Mouse (Mus musculus): ENCODE measurements at regions not wholly inside any gene's neighbourhood (a gene's known extent, or its start where the extent isn't known, plus 50 kb on each side); places are given as distances from the start of the nearest gene placed in this dataset.
A peak's percentile ranks its signal among the peaks of the same experiment; 100 is the strongest.
"Not testable (repeated sequence)": the region's sequence is repeated elsewhere in the genome, so short reads cannot be mapped to it uniquely, and the experiment has no call there.

DNA sequence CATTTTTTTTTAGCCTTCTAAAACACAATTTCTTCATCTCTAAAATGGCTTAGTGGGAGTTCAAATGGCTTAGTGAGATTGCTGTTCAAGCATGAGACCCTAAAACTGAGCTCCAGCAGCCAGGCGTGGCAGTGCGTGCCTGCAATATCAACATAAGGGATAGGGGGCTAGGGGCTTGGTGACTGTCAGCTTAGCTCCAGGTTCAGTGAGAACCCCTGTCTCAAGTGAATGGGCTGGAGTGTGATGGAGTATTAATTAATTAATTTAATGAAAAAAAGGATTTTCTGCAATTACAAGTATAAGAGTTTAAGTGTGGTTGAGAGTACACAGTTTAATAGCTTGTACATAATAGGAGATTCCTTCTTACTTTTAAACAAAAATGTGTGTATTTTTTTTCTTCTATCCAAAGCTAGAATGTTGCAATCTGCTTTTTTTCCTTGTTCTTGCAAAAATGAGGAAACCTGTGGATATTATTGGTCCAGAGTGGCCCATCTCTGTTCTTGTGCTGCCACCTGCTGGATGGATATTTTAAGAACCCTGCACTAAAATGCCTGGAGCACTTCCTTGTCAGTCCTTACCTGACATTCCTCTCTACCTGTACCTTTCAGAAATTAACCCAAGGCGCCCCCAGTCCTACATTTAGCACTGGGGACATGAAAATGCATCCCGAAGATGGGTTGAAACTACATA lies 54.0 kb upstream of the Usp47 start:
- DNase-seq (ENCODE audit: low spot score), result peak; percentile 81

DNA sequence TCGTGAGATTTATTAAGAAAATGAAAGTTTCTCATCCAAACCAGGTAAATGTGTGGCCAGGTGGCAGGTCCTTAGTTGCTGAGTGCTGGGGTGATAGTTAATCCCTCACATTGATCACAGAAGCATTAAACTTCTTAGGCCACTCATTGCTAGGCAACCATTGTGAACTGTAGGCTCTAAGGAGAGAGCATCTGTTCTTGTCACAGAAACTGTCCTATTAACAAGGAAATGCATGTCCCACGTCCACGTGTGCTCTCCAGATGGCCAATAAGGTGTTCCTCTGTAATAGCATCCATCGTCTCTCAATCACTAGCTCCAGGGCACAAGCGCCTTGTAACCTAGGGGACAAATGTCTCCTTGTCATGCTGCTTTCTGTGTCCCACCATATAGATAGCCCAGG lies 55.0 kb upstream of the Usp47 start:
- peak; percentile 8 for DNase-seq (ENCODE audit: low spot score)

DNA sequence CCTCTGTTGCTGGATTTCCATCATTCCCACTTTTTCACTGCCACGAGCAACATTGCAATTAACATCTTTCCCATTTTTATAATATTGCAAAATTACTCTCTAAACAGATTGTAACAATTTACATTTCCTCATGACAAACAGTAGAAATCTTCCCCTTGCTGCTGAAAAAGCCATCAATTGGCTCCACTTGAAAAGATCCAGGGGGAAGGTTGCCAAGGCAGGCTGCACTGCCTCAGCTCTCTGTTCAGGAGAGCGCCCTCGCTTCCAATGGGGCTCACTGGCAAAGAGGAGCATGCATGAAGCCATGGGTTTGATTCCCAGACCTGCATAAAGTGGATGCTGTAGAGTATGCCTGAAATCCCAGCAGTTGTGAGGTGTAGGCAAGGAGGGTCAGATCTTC lies 56.6 kb upstream of the Usp47 start:
- no peak for DNase-seq (ENCODE audit: low spot score)

DNA sequence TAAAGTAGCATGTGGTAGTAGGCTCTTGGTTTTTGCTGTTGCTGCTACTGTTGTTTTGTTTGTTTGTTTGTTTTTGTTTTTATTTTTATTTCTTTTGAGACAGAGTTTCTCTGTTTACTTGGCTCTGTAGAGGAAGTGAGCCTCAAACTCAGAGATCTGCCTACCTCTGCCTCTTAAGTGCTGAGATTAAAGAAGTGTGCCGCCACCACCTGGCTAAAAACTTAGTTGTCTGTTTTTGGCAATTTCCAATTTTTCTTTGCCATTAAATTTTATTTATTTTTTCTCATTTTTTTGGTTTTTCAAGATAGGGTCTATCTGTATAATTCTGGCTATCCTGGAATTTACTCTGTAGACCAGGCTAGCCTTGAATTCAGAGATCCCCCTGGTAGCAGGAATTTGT lies 59.3 kb upstream of the Usp47 start:
- DNase-seq (ENCODE audit: low spot score), result no peak

DNA sequence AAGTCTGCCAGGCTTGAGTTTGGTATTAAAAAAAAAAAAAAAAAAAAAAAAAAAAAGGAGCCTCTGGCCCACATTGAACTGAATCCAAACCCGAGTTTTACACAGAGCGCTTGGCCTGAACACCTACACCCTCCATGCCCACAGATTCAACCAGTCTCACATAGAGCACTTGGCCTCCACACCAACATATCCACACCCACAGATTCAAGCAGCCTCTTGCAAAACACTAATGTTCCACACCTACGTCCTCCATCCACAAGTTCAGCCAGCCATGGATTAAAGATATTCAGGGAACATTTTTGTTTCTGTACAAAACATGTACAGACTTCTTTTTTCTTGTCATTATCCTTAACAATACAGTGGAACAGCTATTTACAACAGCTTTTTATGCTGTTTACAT lies 63.3 kb upstream of the Usp47 start:
- no peak for DNase-seq (ENCODE audit: low spot score)

DNA sequence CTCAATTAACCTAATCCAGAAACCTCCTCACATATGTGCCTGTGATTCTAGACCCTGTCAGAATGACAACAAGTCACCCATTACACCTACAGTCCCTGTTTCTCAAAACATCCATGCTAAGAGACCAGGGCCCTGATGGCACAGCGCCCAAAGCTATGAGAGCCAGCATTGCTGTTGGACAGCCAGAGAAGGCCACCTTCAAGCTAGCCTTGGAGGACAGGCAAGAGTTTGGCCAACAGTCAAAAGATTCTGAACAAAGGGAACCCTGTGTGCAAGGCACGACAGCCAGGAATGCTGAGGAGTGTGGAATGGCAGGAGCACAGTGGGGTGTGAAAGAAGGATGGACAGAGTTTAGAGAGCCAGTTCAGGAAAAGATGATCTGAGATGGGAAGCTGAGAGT lies 66.6 kb upstream of the Usp47 start:
- DNase-seq (ENCODE audit: low spot score), result no peak

DNA sequence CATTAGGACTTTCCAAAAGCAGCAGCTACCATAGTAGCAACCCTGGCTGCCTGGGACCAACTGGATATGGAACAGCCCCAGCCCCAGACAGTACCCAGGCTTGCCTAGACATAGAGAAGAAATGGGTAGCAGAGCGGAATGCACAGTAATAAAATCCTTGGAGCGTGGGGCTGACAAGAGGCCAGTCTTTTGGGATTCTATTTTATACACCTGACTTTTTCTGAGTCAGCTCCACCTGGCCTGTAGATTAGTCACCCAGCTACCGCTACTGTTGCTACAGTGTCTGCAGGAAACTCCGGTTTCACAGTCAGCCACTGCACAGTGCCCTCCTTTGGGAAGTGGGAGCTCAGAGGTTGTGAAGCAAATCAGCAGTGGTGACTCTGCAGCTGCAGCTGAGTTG lies 83.7 kb upstream of the Usp47 start:
- no peak for DNase-seq (ENCODE audit: low spot score)

DNA sequence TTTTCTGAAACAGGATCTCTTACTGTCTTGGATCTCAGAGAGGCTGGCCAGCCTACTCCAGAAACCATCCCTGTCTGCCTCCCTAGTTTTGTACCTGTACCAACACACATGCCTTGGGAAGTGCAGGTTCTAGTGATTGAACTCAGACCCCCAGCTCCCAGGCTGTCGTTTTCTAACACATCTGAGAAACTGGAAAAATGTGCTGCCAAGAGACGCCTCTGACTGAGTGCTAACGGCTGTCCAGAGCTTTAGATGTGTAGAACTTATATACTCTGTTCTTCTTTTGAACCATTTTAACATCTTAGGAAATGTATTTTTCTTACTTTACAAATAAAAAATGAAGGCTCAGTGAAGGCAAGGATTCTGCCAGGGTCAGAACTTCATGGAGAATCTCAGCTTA lies 85.8 kb upstream of the Usp47 start:
- DNase-seq (ENCODE audit: low spot score), result no peak

DNA sequence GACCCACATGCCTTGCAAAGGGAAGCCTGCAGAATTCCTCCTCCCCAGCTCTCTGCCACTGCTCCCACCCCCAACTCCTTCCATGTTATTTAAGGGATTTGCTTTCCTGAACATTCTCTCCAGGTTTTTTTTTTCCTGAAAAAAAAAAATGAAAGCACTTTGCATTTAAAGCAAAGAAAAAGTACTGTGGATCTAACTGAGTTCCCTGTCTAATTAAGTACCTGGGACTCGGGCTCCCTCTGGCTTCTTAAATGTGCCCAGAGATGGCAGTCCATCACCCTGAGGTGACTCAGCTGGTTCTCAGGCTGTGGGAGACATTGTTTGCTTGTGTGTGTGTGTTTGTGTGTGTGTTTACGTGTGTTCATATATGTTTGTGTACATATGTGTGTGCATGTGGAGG lies 86.2 kb upstream of the Usp47 start:
- DNase-seq (ENCODE audit: low spot score), result no peak

DNA sequence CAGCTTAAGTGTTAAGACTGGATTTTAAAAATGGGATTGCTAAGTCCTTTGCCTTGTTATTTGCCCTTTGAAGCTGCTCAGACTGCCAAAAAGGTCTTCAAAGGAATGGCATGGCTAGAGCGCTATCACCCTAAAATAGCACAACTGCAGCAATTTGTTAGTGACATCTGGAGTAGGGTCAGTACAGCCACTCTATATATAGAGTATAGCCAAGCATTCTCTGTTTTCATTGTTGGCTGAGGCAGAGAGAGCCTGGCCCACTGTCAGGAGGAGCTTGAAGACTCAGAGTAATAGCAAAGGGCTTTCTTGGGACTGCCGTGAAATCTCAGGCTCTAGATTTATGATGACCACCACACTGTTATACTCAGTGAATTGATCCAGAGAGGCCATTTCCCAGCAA lies 90.6 kb upstream of the Usp47 start:
- DNase-seq (ENCODE audit: low spot score), result no peak

DNA sequence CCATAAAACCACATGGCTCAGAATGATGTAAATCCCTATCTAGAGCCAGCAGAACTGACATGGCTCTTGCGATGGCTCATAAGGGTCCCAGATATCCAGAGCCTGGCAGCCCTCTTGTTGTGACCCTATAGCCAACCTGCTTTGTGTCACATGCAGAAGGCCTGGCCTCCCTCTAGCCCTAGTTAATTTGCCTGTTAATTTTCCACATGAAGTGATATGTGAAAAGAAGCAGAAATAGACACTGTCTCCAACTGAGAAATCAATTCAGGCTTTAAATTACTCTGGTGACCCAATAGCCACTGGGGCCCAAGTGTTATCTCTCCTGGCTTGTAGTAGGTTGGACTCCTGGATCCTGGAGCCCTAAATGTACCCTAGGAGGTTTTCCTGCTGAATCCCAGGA lies 103.3 kb upstream of the Usp47 start:
- no peak for DNase-seq (ENCODE audit: low spot score)

DNA sequence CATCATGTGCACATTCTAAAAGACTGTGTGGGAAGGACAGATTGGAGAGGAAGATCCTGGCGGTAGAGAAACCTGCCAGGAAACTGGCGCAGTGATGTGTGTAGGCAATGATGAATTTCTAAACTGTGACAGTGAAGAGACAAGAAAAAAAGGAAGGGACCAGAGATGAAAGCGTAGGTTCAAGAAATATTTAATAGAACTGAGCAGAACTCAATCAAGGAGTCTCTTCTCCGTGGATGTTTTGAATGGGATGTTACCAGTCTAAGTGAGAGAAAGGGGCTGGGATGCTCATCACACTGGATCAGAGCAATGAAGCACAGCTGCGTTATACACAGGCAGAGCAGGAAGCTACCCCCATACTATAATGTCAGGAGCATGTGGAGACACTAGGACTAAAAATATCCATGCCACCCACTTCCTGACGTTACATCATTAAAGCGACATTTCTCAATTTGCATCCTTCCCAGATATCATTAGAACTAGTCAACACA lies 119.5 kb upstream of the Usp47 start:
- DNase-seq (ENCODE audit: low spot score), result no peak

DNA sequence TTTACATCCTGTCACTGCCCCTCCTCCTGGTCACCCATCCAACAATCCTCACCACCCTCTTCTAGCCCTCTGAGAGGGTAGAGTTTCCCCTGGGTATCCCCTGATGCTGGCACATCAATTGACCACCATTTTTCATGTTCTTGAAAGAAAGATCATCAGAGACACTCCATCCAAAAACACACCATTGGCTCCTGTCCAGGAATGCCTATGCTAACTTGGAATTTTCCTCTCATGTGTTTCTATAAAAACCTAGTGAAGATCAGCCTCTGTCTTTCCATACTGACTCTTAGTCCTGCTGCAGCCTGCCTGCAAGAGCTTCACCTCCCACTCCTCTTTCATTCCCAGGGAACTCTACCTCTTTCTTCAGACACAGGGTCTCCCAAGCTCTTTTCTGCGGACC lies 117.2 kb upstream of the Galnt18 start:
- DNase-seq (ENCODE audit: low spot score), result no peak

DNA sequence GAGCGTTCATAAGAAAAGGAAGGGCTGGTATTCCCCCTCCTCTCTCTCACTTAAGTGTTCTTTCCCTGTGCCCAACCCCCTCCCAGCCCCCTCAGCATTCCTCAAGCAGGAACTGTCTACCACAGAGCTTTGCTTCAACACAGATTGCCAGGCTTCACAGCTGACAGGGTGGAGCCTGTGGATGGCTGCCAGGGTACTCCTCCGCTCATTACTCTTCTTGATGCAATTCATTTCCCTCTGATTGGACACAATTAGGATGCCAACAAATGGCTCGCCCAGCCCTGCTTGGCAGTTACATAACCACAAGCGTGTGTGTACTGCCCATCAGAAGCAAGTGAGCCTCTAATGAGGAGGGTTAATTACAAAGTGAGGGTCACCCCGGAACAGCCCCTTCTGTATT lies 116.5 kb upstream of the Galnt18 start:
- DNase-seq (ENCODE audit: low spot score), result no peak

DNA sequence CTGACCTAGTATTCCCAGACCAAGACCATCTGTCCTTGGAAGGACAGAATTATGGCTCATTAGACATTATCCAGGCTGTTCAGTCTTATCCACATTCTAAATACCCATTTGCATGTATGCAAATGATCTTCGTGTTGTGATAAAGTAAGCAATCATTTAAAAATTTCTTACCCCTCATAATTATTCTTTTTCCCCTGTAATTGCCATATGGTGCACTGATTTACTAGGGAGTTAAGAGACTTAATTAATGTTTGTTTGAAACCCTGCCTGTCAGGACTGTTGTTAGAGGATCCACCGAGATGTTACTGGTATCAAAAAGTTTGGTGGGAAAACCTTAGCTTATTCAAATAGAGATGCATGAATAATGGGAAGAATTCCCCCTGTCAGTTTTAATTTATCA lies 103.2 kb upstream of the Galnt18 start:
- no peak for DNase-seq (ENCODE audit: low spot score)

DNA sequence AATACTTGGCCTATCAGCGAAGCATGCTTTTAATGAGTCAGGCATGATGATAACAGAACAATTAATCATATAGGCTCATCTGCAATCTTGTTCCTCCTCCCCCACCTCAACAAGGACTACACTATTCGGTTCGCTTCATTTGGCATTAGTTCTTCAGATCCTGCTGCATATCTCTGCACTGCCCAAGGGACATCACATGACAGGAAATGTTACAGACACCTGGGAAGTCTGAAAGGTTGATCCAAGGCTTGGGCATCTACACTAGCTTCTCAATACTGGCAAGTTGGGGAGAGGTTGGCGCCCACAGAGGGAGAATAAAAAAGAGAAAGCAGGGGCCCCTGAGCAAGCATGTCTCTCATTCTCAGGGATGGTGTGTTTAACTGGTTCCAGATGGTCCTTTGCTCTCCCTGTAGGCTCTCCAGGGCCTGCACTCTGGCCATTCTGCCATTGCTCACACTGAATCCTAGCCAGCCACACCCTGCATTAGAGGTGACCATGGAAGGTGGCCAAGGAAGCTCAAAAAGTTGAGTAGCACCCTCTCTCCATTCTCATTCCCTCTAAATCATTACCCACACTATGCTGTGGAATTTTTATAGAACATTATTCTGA lies 100.4 kb upstream of the Galnt18 start:
- no peak for DNase-seq (ENCODE audit: low spot score)

DNA sequence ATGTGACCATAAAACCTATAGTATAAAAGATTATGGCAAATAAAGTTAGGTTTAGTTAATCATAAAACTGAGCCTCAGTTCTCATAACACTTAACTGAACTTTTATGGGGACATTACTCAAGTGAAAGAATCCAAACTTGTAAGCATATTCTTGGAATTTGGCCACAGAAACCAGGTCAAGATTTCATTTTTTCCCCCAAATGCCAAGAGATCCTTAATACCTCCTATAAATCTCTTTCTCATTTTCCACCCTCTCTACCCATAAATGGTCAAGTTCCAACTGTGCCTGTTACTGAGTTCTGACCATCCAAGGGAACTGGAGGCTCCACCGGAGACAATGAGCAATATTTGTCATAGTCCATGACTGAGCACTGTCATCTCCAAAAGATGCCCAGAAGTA lies 97.8 kb upstream of the Galnt18 start:
- DNase-seq (ENCODE audit: low spot score), result no peak

DNA sequence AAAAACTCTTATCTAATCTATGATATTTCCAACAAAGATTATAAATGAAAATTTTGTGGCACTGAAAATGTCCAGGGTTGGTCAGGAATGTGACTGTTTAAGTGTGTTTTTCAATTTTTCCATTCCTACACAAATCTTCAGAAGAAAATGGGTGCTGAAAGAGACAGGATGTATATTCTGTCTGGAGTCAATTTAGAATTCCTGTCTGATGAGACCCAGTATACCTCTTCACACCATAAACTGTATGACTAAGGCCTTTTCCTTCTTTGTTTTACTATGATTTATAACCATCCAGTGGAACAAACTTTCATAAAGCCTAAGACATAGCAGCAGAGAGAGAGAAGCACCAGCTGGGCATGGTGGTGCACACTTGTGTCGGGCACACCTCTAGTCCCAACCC lies 96.2 kb upstream of the Galnt18 start:
- no peak for DNase-seq (ENCODE audit: low spot score)

DNA sequence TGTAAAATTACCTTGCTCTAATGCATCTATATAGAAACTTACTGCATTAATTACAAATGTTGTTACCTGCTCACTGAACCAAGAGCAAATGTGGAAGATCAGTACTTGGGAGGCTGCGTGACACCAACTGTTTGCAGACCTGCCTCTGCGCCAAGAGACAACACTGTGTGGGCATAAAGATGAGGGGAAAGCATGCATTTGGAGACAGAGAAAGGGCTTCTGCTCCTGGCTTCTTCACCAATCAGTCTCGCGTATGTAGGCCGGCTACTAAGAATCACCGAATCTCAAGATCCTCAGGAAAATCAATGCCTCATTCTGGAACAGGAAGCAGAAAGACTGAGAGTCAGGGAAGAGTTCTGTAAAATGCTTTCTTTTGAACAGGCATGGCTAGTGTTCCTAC lies 89.6 kb upstream of the Galnt18 start:
- no peak for DNase-seq (ENCODE audit: low spot score)

DNA sequence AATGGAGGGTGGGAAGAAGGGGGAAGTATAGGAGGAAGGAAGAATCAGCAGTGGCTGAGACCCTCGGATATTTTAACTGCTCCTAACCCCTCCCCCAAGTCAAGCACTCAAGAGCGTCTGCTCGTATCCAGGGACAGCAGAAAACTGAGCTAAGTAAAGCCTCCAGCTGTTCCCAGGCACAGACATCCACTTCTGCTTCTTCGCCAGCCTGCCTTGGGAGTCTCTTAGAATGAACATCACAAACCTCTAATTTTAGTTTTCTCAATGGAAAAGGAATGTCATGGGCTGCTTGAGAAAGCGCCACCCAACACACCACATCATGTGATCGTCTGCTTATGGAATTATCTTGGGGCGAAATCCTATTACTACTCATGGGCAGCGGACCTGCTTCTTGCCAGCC lies 83.3 kb upstream of the Galnt18 start:
- DNase-seq (ENCODE audit: low spot score), result no peak

DNA sequence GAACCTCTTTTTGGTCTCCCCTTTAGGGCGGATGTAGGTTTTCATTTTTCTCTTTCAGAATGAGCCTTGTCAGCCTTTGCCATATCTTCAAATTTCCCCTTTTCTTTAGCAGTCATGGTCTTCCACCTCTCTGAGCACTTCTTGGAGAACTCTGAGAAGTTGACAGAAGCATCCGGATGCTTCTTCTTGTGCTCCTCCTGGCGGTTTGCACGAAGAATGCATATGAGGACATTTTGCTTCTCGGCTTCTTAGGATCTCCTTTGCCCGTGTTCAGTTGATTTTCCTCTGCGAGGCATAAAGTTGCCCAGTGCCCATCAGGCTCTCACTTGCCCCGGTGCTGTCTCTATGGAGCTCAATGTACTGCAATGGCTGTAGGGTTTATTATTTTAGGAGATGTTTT lies 78.5 kb upstream of the Galnt18 start:
- not testable (repeated sequence) for DNase-seq (ENCODE audit: low spot score)

DNA sequence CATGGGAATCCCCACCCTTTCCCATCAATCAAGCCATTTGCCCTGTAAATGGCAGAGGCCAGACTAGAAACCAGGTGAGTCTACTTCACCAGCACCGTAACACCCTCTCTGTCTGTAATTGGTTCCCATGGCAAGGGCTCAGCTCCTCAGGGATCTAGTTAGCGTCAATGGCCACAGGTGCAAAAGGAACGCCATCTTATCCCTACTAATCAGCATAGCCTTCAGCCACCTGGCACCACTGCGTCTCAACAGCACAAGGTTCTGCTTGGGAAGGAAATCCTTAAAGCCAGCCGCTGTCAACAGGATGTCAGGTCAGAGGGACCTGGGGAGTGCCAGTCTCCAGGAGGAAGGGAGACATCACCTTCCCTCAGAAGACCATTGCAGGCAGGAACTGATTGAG lies 77.2 kb upstream of the Galnt18 start:
- no peak for DNase-seq (ENCODE audit: low spot score)

DNA sequence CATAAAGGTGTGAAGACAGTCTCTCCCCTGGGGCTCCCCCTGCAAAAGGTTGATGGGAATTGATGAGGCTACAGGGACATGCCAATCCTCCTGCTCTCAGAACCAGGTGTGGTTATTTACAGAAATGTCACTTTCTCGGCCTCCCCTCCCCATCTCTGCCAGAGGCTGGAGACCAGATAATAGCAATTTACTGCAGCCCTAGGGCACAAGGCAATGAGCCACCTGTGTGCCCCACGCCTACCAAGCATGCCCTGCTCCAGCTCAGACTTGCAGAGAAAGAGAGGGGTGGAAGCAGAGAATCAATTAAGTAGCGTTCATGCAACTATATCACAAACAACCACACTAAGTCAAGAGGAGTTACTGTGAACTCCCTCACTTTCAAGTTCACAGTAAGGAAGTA lies 75.5 kb upstream of the Galnt18 start:
- DNase-seq (ENCODE audit: low spot score), result no peak

DNA sequence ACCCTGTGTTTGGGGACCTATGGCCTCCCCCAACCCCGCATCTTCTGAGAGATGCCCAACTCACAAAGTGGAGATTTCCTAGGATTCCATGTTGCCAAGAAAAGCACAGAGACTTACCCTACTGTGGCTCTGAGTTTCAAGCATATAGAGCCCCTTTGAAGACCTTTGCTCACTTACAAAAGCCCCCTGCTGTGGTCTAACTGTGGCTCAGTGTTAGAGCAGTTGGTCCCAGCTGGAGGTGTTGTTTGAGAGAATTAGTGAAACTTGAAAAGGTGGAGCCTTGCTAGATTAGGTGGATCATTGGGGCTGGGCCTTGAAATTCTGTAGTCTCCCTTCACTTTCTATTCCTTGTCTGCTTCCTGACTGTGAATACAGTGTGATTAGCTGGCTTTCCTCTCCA lies 66.6 kb upstream of the Galnt18 start:
- DNase-seq (ENCODE audit: low spot score), result no peak
